Mouse (Mus musculus) E14TG2a.4 (cell line): Measurements from ENCODE around the gene Bhlhe23.

Experiments
- CTCF ChIP-seq: conservative IDR thresholded peaks from 2 replicates; pipeline ENCODE4 v1.5.1; 2014; ENCODE audit warnings: low read length
- POU5F1 ChIP-seq: IDR thresholded peaks from 2 replicates; pipeline ENCODE4 v1.6.1; 2014; ENCODE audit warnings: low read length, borderline replicate concordance

GRCm38 (mm10) chr2:180776793-180777192 lies at the start of gene Bhlhe23:
- TF ChIP-seq CTCF: no peak
- no peak for TF ChIP-seq POU5F1
